18 mouse cellular contexts compared by ENCODE assay signal in the genomic region with DNA sequence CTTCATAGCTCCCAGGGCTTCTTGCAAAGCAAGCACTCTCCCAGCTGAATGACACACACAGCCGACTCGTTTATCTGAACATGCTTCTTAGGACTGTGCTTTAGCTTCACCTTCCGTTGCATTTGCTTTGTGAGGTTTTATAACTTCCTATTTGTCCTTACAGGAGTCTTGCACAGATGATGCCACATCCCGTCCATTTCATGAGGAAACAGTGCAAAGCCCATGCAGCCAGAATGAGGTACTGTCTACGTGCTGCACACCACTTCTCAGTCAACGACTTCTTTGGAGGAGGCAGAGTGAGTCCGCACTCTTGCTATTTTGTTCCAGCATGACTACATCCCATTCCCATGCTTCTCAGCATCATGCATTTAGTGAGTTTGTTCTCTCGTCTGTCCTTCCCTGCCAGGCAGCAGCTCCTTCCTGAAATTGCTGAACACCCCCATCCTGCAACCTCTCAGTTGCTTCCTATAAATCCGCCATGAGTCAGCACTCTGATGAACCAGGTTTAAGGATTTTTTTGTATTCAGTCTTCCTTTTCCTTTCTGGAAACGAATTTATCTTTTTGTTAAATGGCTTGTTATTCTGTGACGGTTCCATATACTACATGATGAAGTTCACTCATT.
DNase-seq lines count a peak whose midpoint lies in the region; ATAC-seq and TF ChIP-seq lines count a peak whose summit lies in the region.
"Had no signal": no experiment of that assay in that cellular context is flagged by ENCODE, and none has a peak within 500 bp of the region (broad histone marks: within the 10 kb centered on the region; RNA-seq: fewer than 3 reads in every experiment).

No protein-coding gene starts in this region.

- peak; percentile 52 for DNase-seq in right cerebral cortex, adult 18-20 months
- no peak for DNase-seq in right cerebral cortex, postnatal 36 days (ENCODE audit: low spot score in 2 of 2)
- no peak for DNase-seq in adipocyte (ENCODE audit: low spot score)
- no peak for DNase-seq in retina, embryonic 14.5 days (ENCODE audit: low spot score)
- no peak for DNase-seq in heart, adult 2 months
- DNase-seq: adrenal gland, adult 8-10 months; adrenal gland, postnatal 36 days; cerebellum, adult 11-12 months; cerebellum, adult 9-11 months; gastrocnemius, postnatal 14 days; heart, postnatal 10 days; heart, postnatal 4 days had no signal

- H3K27ac ChIP-seq in heart, adult 2 months, result no peak overlapping the region
- H3K27ac ChIP-seq: embryonic facial prominence, embryonic 12.5 days; forebrain, embryonic 15.5 days; hindbrain, embryonic 13.5 days; intestine, embryonic 15.5 days had no signal

- intact Hi-C loops in heart, adult 2 months (cut with DNase I), result no loop called here

- H3K79me2 ChIP-seq in heart, adult 2 months (replicated peaks; ENCODE audit: control insufficient read depth, insufficient read depth, low read length), result no peaks in the 10 kb centered on the region

- H3K4me1 ChIP-seq in heart, adult 2 months (ENCODE audit: control insufficient read depth, insufficient read depth, low read length), result no peaks in the 10 kb centered on the region
- H3K4me1 ChIP-seq: embryonic facial prominence, embryonic 12.5 days; forebrain, embryonic 15.5 days; hindbrain, embryonic 13.5 days; intestine, embryonic 15.5 days had no signal

- H3K27me3 ChIP-seq in heart, adult 2 months (ENCODE audit: control insufficient read depth, insufficient read depth, low read length), result no peaks in the 10 kb centered on the region
- H3K27me3 ChIP-seq: embryonic facial prominence, embryonic 12.5 days; forebrain, embryonic 15.5 days; hindbrain, embryonic 13.5 days; intestine, embryonic 15.5 days had no signal

- no peaks in the 10 kb centered on the region for H3K36me3 ChIP-seq in heart, adult 2 months (ENCODE audit: control insufficient read depth, insufficient read depth, low read length)
- H3K36me3 ChIP-seq: embryonic facial prominence, embryonic 12.5 days; forebrain, embryonic 15.5 days; hindbrain, embryonic 13.5 days; intestine, embryonic 15.5 days had no signal

- no peak overlapping the region for H3K9ac ChIP-seq in heart, adult 2 months (ENCODE audit: low read depth, low read length)
- H3K9ac ChIP-seq: embryonic facial prominence, embryonic 12.5 days; forebrain, embryonic 15.5 days; hindbrain, embryonic 13.5 days; intestine, embryonic 15.5 days had no signal

- TF ChIP-seq CTCF in heart, adult 2 months (IDR thresholded peaks at IDR 0.05), result no peak

- TF ChIP-seq EP300 in heart, adult 2 months (IDR thresholded peaks at IDR 0.05; ENCODE audit: insufficient read depth, low read depth, low read length), result no peak

- H3K4me3 ChIP-seq in heart, adult 2 months, result no peak overlapping the region
- H3K4me3 ChIP-seq: embryonic facial prominence, embryonic 12.5 days; forebrain, embryonic 15.5 days; hindbrain, embryonic 13.5 days; intestine, embryonic 15.5 days had no signal

- WGBS in heart, adult 2 months, result 67% methylated on average over 11 of the region's 11 CpGs

- peak; percentile 84 for ATAC-seq in common myeloid progenitor, adult 5-6 weeks (replicated peaks; ENCODE audit: low read depth, poor library complexity, severe bottlenecking)
- peak; percentile 92 for ATAC-seq in megakaryocyte, adult 5-6 weeks (ENCODE audit: poor library complexity, severe bottlenecking)
- ATAC-seq: forebrain, embryonic 15.5 days; intestine, embryonic 15.5 days had no signal

- TF ChIP-seq POLR2A in heart, adult 2 months (IDR thresholded peaks at IDR 0.05; ENCODE audit: insufficient read depth, low read depth, low read length), result no peak
